Mouse (Mus musculus): ENCODE measurements around the gene Arhgef17.

DNA sequence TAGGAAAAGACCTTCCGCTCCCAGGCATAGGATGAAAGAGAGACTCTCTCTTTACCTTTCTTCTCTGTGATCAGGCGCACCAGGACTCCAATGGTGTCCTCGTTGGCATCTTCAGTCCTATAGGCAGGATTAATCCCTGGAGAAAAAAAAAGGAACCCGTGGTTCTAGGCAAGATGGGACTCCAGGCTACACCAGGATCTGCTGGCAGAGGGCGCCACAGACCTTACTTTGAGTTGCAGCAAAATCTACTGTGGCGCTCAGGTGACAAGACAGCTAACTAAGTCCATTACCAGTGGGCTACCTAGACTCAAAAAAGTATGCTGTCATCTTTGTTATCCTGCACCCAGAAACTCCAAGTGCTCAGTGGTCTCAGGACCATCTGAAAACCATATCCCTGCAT, 83.2 kb downstream of the Arhgef17 start:
- TF ChIP-seq CTCF (conservative IDR thresholded peaks at IDR 0.05; ENCODE audit: low read length) (peak; percentile 59), POU5F1 (IDR thresholded peaks at IDR 0.05; ENCODE audit: borderline replicate concordance, low read length) (no peak)

All from E14TG2a.4 (cell line).